Mouse (Mus musculus): ENCODE measurements around the gene Rabl3.
A peak's percentile ranks its signal among the peaks of the same experiment; 100 is the strongest.

Gene Rabl3

GRCm38 (mm10) chr16:37550266-37550665 is 10.6 kb downstream of the Rabl3 start:
- DNase-seq (ENCODE audit: low read depth): no peak

GRCm38 (mm10) chr16:37550981-37551380 is 11.3 kb downstream of the Rabl3 start:
- no peak for DNase-seq (ENCODE audit: low read depth)

- no peak for DNase-seq (ENCODE audit: low read depth)
These were observed 13.1 kb downstream of the Rabl3 start for GRCm38 (mm10) chr16:37552824-37553223.

GRCm38 (mm10) chr16:37562414-37562813 is 22.7 kb downstream of the Rabl3 start:
- no peak for DNase-seq (ENCODE audit: low read depth)

DNA sequence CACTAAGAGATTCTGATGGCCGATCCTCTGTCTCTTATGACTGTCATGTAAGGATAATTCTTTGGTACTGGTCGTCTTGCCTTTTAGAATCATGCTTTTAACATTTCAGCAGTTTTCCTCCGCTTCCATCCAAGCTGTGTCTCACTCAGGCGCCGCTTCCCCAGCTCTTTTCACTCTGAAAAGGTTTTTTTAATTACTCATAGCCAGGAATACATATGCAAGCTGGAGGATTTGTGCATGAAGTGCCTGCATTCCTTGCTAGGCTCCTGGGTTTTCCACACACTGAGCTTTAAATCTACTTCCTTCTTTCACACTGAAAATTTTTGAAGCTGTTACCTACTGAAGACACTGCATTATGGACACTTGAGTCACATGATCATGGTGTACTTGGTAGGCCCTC is 23.3 kb downstream of the Rabl3 start:
- DNase-seq (ENCODE audit: low read depth): no peak

DNA sequence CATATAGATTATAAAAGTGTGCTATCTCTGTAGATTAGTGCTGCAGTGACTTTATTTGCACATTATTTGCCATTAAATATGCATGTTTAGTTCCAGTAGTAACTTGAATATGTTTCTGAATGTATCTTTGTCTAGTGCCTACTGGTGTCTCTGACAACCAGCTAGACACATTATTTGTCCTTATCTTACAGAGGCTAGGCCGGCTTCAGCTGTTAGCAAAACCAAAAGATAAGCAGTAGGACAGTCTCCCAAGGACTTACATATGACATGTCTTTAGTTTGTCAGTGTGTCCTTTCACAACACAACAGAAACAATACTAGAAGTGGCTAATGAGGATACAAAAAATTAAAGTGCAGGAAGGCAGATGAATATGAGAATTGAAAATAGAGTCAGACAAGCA is 25.4 kb downstream of the Rabl3 start:
- DNase-seq (ENCODE audit: low read depth): no peak

- no peak for DNase-seq (ENCODE audit: low read depth)
These were observed 26.4 kb downstream of the Rabl3 start for GRCm38 (mm10) chr16:37566107-37566506.

DNA sequence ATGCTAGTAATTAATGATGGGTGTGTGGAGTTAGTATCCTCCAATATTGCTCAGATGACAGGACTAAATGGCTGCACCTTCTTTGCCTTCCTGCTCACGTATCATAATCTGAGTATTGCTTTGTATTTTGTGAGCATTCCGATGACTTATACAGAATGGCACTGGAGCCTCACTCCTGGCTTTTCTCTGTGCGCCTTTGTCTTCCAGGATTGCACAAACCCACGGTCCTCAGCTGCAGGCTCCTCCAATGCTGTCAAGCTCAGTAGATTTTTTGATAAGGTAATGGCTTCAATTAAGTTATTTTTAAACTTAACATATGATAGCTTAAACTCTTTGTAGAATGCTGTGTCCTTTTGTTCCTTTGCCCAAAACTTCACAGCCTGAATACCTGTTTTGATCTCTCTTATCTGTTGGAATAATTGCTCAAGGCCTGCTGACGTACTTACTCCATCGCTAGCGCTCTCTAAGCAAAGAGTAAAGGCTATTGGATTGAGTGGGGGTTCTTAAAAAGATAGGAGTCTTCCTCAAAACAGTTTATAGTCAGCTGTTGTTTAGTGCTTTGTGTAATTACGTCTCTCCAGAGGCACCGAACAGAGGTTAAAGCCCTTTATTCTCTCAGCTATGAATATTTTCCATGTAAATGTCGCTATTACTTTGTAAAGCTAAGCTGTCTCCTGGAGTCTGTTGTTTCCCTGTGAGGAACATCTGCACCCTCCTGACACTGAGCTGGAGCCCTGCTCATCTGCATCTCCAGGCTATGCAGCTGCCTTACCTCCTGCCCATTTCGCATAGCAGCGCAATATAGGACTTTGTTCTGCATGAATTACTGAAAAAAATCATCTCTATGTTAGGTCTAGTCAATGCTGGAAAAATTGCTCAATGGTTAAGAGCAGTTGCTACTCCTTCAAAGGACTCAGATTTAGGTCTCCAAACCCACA is 27.7 kb downstream of the Rabl3 start:
- no peak for DNase-seq (ENCODE audit: low read depth)

- DNase-seq (ENCODE audit: low read depth): no peak
These were observed 31.9 kb downstream of the Rabl3 start for GRCm38 (mm10) chr16:37571554-37571953.

DNA sequence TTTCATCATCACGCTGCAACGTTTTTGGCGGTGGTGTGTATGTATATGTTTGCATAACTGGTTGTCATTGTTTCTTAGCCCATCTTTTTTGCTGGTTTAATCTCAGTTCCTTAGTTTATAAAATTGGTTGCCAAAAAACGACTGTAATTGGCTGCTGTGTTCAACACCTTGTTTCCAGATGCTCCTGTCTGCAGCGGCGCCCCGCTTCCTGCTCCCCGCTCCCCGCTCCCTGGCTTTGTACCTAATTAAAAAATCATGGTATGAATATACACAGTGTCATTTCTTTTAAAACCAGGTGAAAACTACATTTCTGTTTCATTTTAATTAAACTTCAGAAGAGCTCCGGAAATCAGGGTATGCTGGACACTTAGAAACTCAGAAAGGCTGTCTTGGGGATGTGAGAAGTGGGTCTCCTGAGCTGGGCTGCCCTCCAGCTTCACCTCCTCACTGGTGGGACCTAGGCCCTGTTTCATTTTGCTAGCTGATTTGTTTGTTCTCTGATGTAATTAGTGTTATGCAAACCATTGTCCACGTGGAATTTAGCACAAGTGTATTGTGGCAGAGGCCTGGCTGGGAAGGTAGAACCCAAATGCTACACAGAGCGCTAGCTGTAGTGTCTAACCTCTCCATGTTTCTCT is 32.6 kb downstream of the Rabl3 start:
- DNase-seq (ENCODE audit: low read depth): no peak

DNA sequence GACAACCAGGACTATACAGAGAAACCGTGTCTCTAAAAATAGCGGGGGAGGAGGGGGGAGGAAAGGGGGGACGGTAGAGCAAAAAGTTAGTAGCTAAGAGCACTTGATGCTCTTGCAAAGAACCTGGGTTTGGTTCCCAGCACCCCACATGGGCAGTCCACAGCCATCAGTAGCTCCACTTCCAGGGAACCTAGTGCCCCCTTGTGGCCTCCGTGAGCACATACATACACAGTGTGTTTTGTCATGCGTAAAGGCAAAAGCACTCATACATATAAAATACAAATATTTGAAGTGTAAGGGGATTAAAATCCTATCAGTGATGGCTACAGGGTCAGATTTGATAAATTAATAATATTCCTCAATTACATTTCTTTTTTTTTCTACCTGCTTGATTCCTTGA is 33.4 kb downstream of the Rabl3 start:
- peak; percentile 5 for DNase-seq (ENCODE audit: low read depth)

GRCm38 (mm10) chr16:37575325-37575724 is 35.6 kb downstream of the Rabl3 start:
- no peak for DNase-seq (ENCODE audit: low read depth)

DNA sequence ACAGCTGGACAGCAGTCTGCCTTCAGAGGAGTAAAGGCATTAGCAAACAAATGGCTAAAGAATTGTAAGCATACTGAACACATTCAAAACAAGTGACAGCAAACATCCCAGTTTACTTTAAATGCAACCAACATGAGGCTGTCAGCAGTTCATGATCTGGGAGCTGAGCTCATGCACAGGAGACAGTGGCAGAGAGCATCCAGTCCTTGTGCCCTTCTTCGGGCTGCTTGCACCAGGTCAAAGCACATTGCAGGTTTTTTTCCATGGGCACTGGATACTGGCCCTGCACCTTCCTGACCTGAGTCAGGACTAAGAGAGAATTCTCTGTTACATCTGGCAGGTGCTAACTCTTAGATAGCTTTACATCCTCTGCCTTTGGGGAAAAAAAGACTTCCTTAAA is 39.9 kb downstream of the Rabl3 start:
- DNase-seq (ENCODE audit: low read depth): no peak

DNA sequence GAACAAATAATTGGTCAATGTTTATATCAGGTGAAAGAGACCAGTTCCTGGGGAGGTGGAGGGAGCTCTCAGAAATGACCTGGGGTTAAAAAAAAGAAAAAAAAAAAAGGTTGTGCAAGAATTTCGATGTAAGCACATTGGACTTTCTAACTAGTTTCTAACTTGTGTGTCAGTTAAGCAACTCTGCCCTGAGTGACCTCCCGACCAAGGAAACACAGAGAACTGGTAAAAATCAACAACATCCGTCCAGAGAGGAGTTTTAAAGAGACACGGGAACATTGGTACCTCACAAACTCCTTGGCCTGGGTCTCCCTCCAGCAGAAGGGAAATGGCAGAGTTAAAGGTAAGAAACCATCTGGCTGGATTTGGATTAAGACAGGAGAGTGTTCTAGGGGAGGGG is 40.3 kb downstream of the Rabl3 start, which contains the start of gene Hgd:
Hgd (plus strand) TSS at position 160 of the 400 bp plus-strand sequence.
- no peak for DNase-seq (ENCODE audit: low read depth)

- DNase-seq (ENCODE audit: low read depth): no peak
These were observed 41.0 kb downstream of the Rabl3 start for GRCm38 (mm10) chr16:37580651-37581050.

DNA sequence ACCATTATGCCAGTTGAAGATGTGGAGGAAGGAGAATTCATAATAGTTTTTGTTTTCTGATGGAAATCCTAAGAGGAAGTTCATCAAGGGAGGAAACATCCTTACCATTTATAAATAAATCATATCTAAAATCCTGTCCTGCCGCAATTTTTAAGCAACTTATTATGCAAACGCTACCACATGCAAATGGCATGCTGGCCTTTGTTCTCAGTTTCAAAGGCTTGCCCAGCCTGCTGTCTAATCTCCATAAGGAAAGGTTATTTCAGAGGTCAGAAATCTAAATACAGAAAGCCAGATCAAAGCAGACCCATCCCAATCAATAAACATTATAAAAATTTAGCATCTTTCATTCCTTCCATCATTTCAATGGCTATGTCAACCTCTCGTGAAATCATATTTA is 42.2 kb downstream of the Rabl3 start:
- DNase-seq (ENCODE audit: low read depth): no peak

GRCm38 (mm10) chr16:37583306-37583705 is 43.6 kb downstream of the Rabl3 start:
- DNase-seq (ENCODE audit: low read depth): no peak

DNA sequence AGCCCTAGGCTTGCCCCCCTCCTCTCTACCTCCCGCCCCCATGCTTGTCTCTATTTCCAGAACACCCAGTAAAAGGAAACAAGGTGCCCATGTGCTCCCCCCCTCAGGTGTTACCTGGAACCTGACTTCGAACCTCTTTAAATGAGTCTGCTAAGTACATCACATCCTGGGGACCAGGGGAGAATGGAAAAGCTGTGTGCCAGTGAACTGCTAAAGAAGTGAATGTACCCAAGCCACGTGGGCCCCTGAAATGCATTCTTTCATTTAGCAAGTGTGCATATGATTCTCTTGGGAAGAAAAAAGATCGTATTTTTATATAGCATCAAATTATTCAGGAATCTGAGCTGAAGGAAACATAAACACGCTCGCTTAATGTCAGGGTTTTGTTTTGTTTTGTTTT is 44.1 kb downstream of the Rabl3 start:
- DNase-seq (ENCODE audit: low read depth): no peak

DNA sequence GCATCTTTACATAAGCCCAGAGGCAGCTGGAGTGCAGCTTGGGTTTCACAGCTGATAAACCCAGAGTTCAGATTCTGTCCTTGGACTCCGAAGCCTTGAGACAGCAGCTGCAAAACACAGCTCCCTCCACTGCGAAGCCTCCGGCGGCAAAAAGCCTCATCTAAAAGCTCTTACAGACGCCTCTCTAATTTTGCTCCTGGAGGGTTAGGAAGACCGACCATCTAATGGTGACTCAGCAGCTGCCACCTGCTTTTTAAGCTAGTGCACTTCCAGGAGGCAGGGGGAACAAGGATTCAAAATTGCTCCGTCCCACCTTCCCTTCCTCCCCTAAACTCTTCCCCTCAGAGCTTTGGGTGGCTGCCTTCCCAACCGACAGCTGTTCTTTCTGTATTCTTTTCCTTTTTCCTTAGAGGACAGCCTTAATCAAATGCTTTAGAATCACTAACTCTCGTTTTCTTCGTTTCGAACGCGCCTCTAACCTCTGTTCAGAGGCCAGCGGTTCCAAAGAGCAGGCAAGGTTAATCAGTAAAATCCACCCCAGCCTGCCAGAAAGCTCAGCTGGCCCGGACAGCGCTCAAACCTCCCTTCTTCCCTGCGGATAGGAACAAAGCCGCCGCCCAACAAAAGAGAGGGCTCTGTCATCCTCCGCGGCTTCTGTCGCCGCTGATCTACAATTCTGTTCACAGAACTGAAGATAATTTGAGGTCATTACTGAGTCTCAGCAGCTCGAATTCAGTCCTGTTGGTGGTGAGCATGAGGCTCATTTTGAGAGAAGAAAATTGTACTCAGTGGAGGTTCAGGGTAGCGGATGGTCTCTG is 44.7 kb downstream of the Rabl3 start:
- no peak for DNase-seq (ENCODE audit: low read depth)

DNA sequence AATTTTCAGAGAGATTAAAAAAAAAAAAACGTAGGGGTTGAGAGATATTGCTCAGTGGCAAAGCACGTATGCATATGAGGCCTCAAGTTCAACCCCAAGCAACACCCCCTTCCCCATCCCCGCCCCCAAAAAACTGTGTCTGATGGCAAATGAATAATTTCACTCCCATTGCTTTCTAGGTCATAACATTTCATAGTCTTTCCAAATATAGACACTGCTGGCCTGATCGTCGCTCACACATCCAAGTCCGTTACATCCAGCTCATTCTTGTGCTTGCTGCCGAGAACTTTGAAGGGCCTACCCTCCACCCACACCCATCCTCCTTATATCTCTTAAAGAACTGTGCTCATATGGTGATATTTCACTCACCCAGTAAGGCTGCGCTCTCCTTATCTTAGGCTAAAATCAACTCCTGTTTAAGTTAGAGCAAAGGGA is 45.5 kb downstream of the Rabl3 start:
- no peak for DNase-seq (ENCODE audit: low read depth)

- DNase-seq (ENCODE audit: low read depth): no peak
These were observed 51.2 kb downstream of the Rabl3 start for GRCm38 (mm10) chr16:37590921-37591320.

GRCm38 (mm10) chr16:37591551-37591950 is 51.9 kb downstream of the Rabl3 start:
- DNase-seq (ENCODE audit: low read depth): no peak

Data from induced T-regulatory cell, adult 2 months (primary cell).